In the genomic region with DNA sequence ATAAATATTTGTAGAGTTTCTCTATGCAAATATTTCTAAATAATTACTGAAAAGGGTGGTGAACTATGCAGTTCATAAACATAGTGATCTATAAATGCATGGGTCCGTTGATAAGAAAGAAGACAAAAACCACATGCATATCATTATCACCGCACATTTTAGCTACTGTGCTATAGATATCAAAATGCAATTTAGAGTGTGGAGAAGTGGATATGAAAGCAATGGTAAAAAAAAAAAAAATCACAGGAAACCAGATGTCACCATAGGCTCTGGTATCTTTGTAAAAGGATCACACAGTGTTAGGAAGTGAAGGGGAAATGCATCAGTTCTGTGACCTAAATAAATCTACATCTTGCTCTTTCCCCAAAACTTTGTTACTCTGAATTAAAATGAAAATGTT, we compare ENCODE assay signal across 19 mouse cellular contexts.
"Had no signal": no experiment of that assay in that cellular context is flagged by ENCODE, and none has a peak within 500 bp of the region (broad histone marks: within the 10 kb centered on the region; RNA-seq: fewer than 3 reads in every experiment).

No protein-coding gene starts in this region.

- ATAC-seq: liver, embryonic 12.5 days; lung, postnatal 0 days had no signal

- H3K9ac ChIP-seq: kidney, embryonic 15.5 days; liver, embryonic 12.5 days; lung, embryonic 14.5 days had no signal

- DNase-seq: kidney, adult 11 months; kidney, adult 8-10 months; kidney, postnatal 10 days; kidney, postnatal 36 days; layer of hippocampus, postnatal 36 days; lung, embryonic 14.5 days; midbrain, embryonic 14.5 days; right cerebral cortex, postnatal 14 days; right cerebral cortex, postnatal 4 days; thymus, adult 18-20 months; thymus, postnatal 36 days had no signal

- H3K4me1 ChIP-seq: kidney, embryonic 15.5 days; liver, embryonic 12.5 days; megakaryocyte, embryonic 14.5 days had no signal

- H3K27ac ChIP-seq: kidney, embryonic 15.5 days; left cerebral cortex, adult 2 months; liver, embryonic 12.5 days; macrophage; stomach, postnatal 0 days had no signal

- H3K4me2 ChIP-seq: kidney, embryonic 15.5 days; liver, embryonic 12.5 days; lung, embryonic 14.5 days; midbrain, embryonic 11.5 days had no signal

- H3K27me3 ChIP-seq: kidney, embryonic 15.5 days; liver, embryonic 12.5 days; megakaryocyte, embryonic 14.5 days had no signal

- H3K36me3 ChIP-seq: kidney, embryonic 15.5 days; liver, embryonic 12.5 days had no signal

- H3K9me3 ChIP-seq: kidney, embryonic 15.5 days; liver, embryonic 12.5 days had no signal

- H3K4me3 ChIP-seq: kidney, embryonic 15.5 days; left cerebral cortex, adult 2 months; liver, embryonic 12.5 days; megakaryocyte, embryonic 14.5 days had no signal
